Mouse (Mus musculus) stomach, postnatal 0 days (tissue): ENCODE data around the gene Ccdc8. TPM values are rescaled to one million over a fixed set of nuclear protein-coding genes. Genes with fewer than 3 reads are reported as not detected.

Experiments used
- ATAC-seq: fragments of 200-750 bp; cut with Nextera tagmentation; 2 replicates; pipeline ENCODE4 v1.8.0; 2017; ENCODE audit not compliant: low FRiP score, low TSS enrichment
- DNase-seq: peaks from one replicate; pipeline ENCODE4 v3.0.0-alpha.2; 2016; ENCODE audit warnings: low spot score
- H3K27ac ChIP-seq: fragments of 300-500 bp; sonication (generic); replicated peaks from 2 replicates; pipeline ENCODE4 v1.5.1; 2014; ENCODE audit warnings: mild to moderate bottlenecking, control low read depth
- H3K27me3 ChIP-seq: fragments of 300-500 bp; sonication (generic); 2 replicates; pipeline ENCODE4 v1.6.1; 2014; ENCODE audit warnings: low read length; ENCODE audit not compliant: control insufficient read depth, insufficient read depth
- H3K36me3 ChIP-seq: fragments of 300-500 bp; sonication (generic); 2 replicates; pipeline ENCODE4 v1.6.1; 2014; ENCODE audit warnings: low read length, mixed read lengths; ENCODE audit not compliant: control insufficient read depth, insufficient read depth
- H3K4me1 ChIP-seq: fragments of 300-500 bp; sonication (generic); replicated peaks from 2 replicates; pipeline ENCODE4 v1.6.1; 2014; ENCODE audit warnings: antibody characterized with exemption; ENCODE audit not compliant: control insufficient read depth, insufficient read depth
- H3K4me2 ChIP-seq: fragments of 300-500 bp; sonication (generic); replicated peaks from 2 replicates; pipeline ENCODE4 v1.6.1; 2014; ENCODE audit warnings: low read depth, mild to moderate bottlenecking, control low read depth, moderate library complexity
- H3K4me3 ChIP-seq: fragments of 300-500 bp; sonication (generic); 2 replicates; pipeline ENCODE4 v1.5.1; 2014; ENCODE audit warnings: low read depth, low read length, control low read depth
- H3K9ac ChIP-seq: fragments of 300-500 bp; sonication (generic); 2 replicates; pipeline ENCODE4 v1.6.1; 2014; ENCODE audit warnings: mild to moderate bottlenecking, low read length, control low read depth, mixed read lengths
- H3K9me3 ChIP-seq: fragments of 300-500 bp; sonication (generic); 2 replicates; pipeline ENCODE4 v1.6.1; 2016; ENCODE audit warnings: low read length; ENCODE audit not compliant: control insufficient read depth
- CTCF ChIP-seq: IDR thresholded peaks from 2 replicates; pipeline ENCODE4 v1.5.1; 2016; ENCODE audit warnings: antibody characterized with exemption, low read depth, mild to moderate bottlenecking, moderate library complexity
- EP300 ChIP-seq: optimal IDR thresholded peaks from 2 replicates; pipeline ENCODE3; 2016; ENCODE audit warnings: antibody characterized with exemption
- WGBS: fragments of 180-500 bp; shearing (Covaris S2); extraction: QIAGEN DNeasy Blood & Tissue Kit; methylation state at CpG from one replicate; pipeline ENCODE4 v1.1.7; 2014; 5-methylcytosine and 5-hydroxymethylcytosine counted together
- polyA plus RNA-seq: library from polyadenylated mRNA; unstranded; fragments of >200 nt; fragmentation: Nextera tagmentation; extraction: Ambion mirVana; gene quantifications from 2 replicates; pipeline ENCODE4 v1.2.1, GENCODE M21; 2015

Ccdc8 gene
- polyA plus RNA-seq, 1 experiment from 2014 or later = 4.7 TPM

GRCm38 (mm10) chr7:17038018-17038695, 45.6 kb downstream of the Ccdc8 start:
- no peak overlapping the region for H3K9ac ChIP-seq
- no peak overlapping the region for H3K27ac ChIP-seq
- H3K9me3 ChIP-seq = no peaks in the 10 kb centered on the region
- 0 out of 2 replicates have a peak, but pooled peaks have one; percentile 13 for ATAC-seq
- TF ChIP-seq EP300 = no peak
- no peak for TF ChIP-seq CTCF
- no peaks in the 10 kb centered on the region for H3K27me3 ChIP-seq
- WGBS = 55% methylated on average over 9 of the region's 9 CpGs
- DNase-seq = no peak
- H3K4me1 ChIP-seq = no peaks in the 10 kb centered on the region
- no peak overlapping the region for H3K4me2 ChIP-seq
- H3K36me3 ChIP-seq = peaks cover 48% of the 10 kb centered on the region
- no peak overlapping the region for H3K4me3 ChIP-seq

GRCm38 (mm10) chr7:17039373-17039772, 46.9 kb downstream of the Ccdc8 start:
- no peak for TF ChIP-seq CTCF
- no peak for TF ChIP-seq EP300
- no peak overlapping the region for H3K27ac ChIP-seq
- H3K36me3 ChIP-seq = peaks cover 51% of the 10 kb centered on the region
- no peaks in the 10 kb centered on the region for H3K27me3 ChIP-seq
- no peak for DNase-seq
- ATAC-seq = no peak
- no peak overlapping the region for H3K4me3 ChIP-seq
- no peak overlapping the region for H3K4me2 ChIP-seq
- no peaks in the 10 kb centered on the region for H3K9me3 ChIP-seq
- H3K9ac ChIP-seq = no peak overlapping the region
- 87% methylated on average over 7 of the region's 7 CpGs for WGBS
- H3K4me1 ChIP-seq = no peaks in the 10 kb centered on the region

DNA sequence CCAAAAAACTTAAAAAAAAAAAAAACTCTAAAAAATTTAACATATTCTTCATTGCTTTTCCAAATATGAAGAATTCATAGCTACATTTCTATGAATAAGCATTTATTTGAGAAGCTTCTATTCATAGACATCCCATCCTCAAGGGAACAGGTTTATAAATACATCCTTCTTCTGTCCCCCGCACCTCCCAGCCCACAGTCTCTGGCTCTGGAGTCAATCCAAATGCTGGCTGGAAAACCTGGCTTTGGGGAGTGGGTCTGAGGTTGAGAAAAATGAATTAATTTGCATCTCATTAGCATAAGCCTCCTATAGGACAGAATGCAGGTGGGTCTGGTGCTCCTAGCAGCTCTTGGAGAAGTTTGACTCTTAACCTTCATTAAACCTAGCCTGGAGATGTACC, 53.2 kb downstream of the Ccdc8 start:
- WGBS = 56% methylated on average over 1 of the region's 1 CpGs
- Histone ChIP-seq H3K9me3 (no peaks in the 10 kb centered on the region), H3K4me3 (no peak overlapping the region), H3K27ac (no peak overlapping the region), H3K27me3 (no peaks in the 10 kb centered on the region), H3K36me3 (peaks cover 32% of the 10 kb centered on the region), H3K9ac (no peak overlapping the region), H3K4me2 (no peak overlapping the region), H3K4me1 (no peaks in the 10 kb centered on the region)
- ATAC-seq = no peak
- no peak for DNase-seq
- TF ChIP-seq EP300 = no peak
- TF ChIP-seq CTCF = no peak

Other genes with a start within 250 kb of the Ccdc8 start
- gene Slc1a5, start 211.4 kb upstream of the Ccdc8 start, polyA plus RNA-seq = 48.6 and 53.5 TPM in 2 replicates
- gene Strn4, start 176.8 kb upstream of the Ccdc8 start, polyA plus RNA-seq = 45.1 and 45.2 TPM in 2 replicates
- 14.2 and 14.5 TPM in 2 replicates for gene Fkrp, start 176.0 kb upstream of the Ccdc8 start, polyA plus RNA-seq
- 7.5 and 8.8 TPM in 2 replicates for gene Prkd2, start 149.8 kb upstream of the Ccdc8 start, polyA plus RNA-seq
- gene Dact3, start 117.4 kb upstream of the Ccdc8 start, polyA plus RNA-seq = 3.5 and 5.1 TPM in 2 replicates
- gene Gng8, start 100.9 kb upstream of the Ccdc8 start, polyA plus RNA-seq = 7.3 and 7.4 TPM in 2 replicates
- gene Ptgir, start 86.2 kb upstream of the Ccdc8 start, polyA plus RNA-seq = 1.5 and 1.6 TPM in 2 replicates
- 49.1 and 58.7 TPM in 2 replicates for gene Calm3, start 68.6 kb upstream of the Ccdc8 start, polyA plus RNA-seq
- 4.7 and 4.8 TPM in 2 replicates for gene Pnmal2, start 48.0 kb upstream of the Ccdc8 start, polyA plus RNA-seq
- 1.7 and 1.8 TPM in 2 replicates for gene Pnmal1, start 33.0 kb upstream of the Ccdc8 start, polyA plus RNA-seq
- gene Gm42372, start 9.6 kb upstream of the Ccdc8 start, polyA plus RNA-seq = 0.15 and 0.16 TPM in 2 replicates
- gene Ppp5c, start 35.2 kb downstream of the Ccdc8 start, polyA plus RNA-seq = 51.6 and 57.5 TPM in 2 replicates
- gene Hif3a, start 69.7 kb downstream of the Ccdc8 start, polyA plus RNA-seq = 3.4 and 4.0 TPM in 2 replicates
- gene Psg16, start 81.3 kb downstream of the Ccdc8 start, polyA plus RNA-seq = 0.05 and 0.12 TPM in 2 replicates
- not detected in 2 replicates for gene Ceacam3, start 157.6 kb downstream of the Ccdc8 start, polyA plus RNA-seq
- not detected in 2 replicates for gene Psg29, start 210.8 kb downstream of the Ccdc8 start, polyA plus RNA-seq